Mouse (Mus musculus): ENCODE results near the gene Cyp4v3. TPM values are rescaled to one million over a fixed set of nuclear protein-coding genes. Genes with fewer than 3 reads are reported as not detected.

Gene Cyp4v3
- polyA plus RNA-seq, 1 experiment from 2014 or later = 1.4 TPM

GRCm38 (mm10) chr8:45267611-45268391 lies 65.2 kb downstream of the Cyp4v3 start:
- ATAC-seq = no peak
- H3K9ac ChIP-seq (ENCODE audit: low read depth, low read length) = no peak overlapping the region
- H3K36me3 ChIP-seq (ENCODE audit: control insufficient read depth, insufficient read depth, low read length) = no peaks in the 10 kb centered on the region
- 0 out of 2 replicates have a peak, but pooled peaks cover 2% of the 10 kb centered on the region for H3K9me3 ChIP-seq (replicated peaks; ENCODE audit: control insufficient read depth, low read length, poor library complexity, severe bottlenecking)
- no peaks in the 10 kb centered on the region for H3K27me3 ChIP-seq (ENCODE audit: control insufficient read depth, insufficient read depth, low read depth, low read length)
- H3K4me2 ChIP-seq (ENCODE audit: low read length) = no peak overlapping the region
- H3K4me3 ChIP-seq (ENCODE audit: low read depth, low read length) = no peak overlapping the region
- H3K27ac ChIP-seq (ENCODE audit: low read length) = no peak overlapping the region
- 89% methylated on average over 4 of the region's 4 CpGs for WGBS
- H3K4me1 ChIP-seq (ENCODE audit: control insufficient read depth, insufficient read depth, low read length) = no peaks in the 10 kb centered on the region

- Histone ChIP-seq H3K9ac (ENCODE audit: low read depth, low read length) (no peak overlapping the region), H3K9me3 (replicated peaks; ENCODE audit: control insufficient read depth, low read length, poor library complexity, severe bottlenecking) (0 out of 2 replicates have a peak, but pooled peaks cover 2% of the 10 kb centered on the region), H3K36me3 (ENCODE audit: control insufficient read depth, insufficient read depth, low read length) (no peaks in the 10 kb centered on the region), H3K4me3 (ENCODE audit: low read depth, low read length) (no peak overlapping the region), H3K27me3 (ENCODE audit: control insufficient read depth, insufficient read depth, low read depth, low read length) (no peaks in the 10 kb centered on the region), H3K27ac (ENCODE audit: low read length) (no peak overlapping the region), H3K4me2 (ENCODE audit: low read length) (no peak overlapping the region), H3K4me1 (ENCODE audit: control insufficient read depth, insufficient read depth, low read length) (no peaks in the 10 kb centered on the region)
- WGBS = 44% methylated on average over 8 of the region's 8 CpGs
- no peak for ATAC-seq
These were observed 66.0 kb downstream of the Cyp4v3 start for GRCm38 (mm10) chr8:45266993-45267392.

- no peak overlapping the region for H3K9ac ChIP-seq (ENCODE audit: low read depth, low read length)
- H3K4me1 ChIP-seq (ENCODE audit: control insufficient read depth, insufficient read depth, low read length) = no peaks in the 10 kb centered on the region
- no peak overlapping the region for H3K4me3 ChIP-seq (ENCODE audit: low read depth, low read length)
- H3K4me2 ChIP-seq (ENCODE audit: low read length) = no peak overlapping the region
- no peaks in the 10 kb centered on the region for H3K36me3 ChIP-seq (ENCODE audit: control insufficient read depth, insufficient read depth, low read length)
- 0 out of 2 replicates have a peak, but pooled peaks cover 2% of the 10 kb centered on the region for H3K9me3 ChIP-seq (replicated peaks; ENCODE audit: control insufficient read depth, low read length, poor library complexity, severe bottlenecking)
- no peaks in the 10 kb centered on the region for H3K27me3 ChIP-seq (ENCODE audit: control insufficient read depth, insufficient read depth, low read depth, low read length)
- 86% methylated on average over 4 of the region's 4 CpGs for WGBS
- no peak overlapping the region for H3K27ac ChIP-seq (ENCODE audit: low read length)
- no peak for ATAC-seq
These were observed 68.1 kb downstream of the Cyp4v3 start for GRCm38 (mm10) chr8:45264918-45265317.

GRCm38 (mm10) chr8:45262851-45263250 lies 70.2 kb downstream of the Cyp4v3 start:
- H3K4me3 ChIP-seq (ENCODE audit: low read depth, low read length) = no peak overlapping the region
- no peak overlapping the region for H3K9ac ChIP-seq (ENCODE audit: low read depth, low read length)
- H3K4me1 ChIP-seq (ENCODE audit: control insufficient read depth, insufficient read depth, low read length) = no peaks in the 10 kb centered on the region
- 82% methylated on average over 3 of the region's 3 CpGs for WGBS
- H3K9me3 ChIP-seq (replicated peaks; ENCODE audit: control insufficient read depth, low read length, poor library complexity, severe bottlenecking) = 0 out of 2 replicates have a peak, but pooled peaks cover 2% of the 10 kb centered on the region
- ATAC-seq = no peak
- H3K27ac ChIP-seq (ENCODE audit: low read length) = no peak overlapping the region
- H3K27me3 ChIP-seq (ENCODE audit: control insufficient read depth, insufficient read depth, low read depth, low read length) = no peaks in the 10 kb centered on the region
- no peaks in the 10 kb centered on the region for H3K36me3 ChIP-seq (ENCODE audit: control insufficient read depth, insufficient read depth, low read length)
- H3K4me2 ChIP-seq (ENCODE audit: low read length) = no peak overlapping the region

GRCm38 (mm10) chr8:45261920-45262319 lies 71.1 kb downstream of the Cyp4v3 start, which contains the start of gene F11:
Gene F11 (minus strand): TSS chr8:45262031.
- no peak within 1 kb of the TSS for H3K4me3 ChIP-seq (ENCODE audit: low read depth, low read length)
- H3K27me3 ChIP-seq (ENCODE audit: control insufficient read depth, insufficient read depth, low read depth, low read length) = no peaks in the 10 kb centered on the region
- no peak for ATAC-seq
- H3K4me2 ChIP-seq (ENCODE audit: low read length) = no peak within 1 kb of the TSS
- H3K27ac ChIP-seq (ENCODE audit: low read length) = no peak within 1 kb of the TSS
- H3K4me1 ChIP-seq (ENCODE audit: control insufficient read depth, insufficient read depth, low read length) = no peaks in the 10 kb centered on the region
- 87% methylated on average over 10 of the region's 10 CpGs for WGBS
- H3K9me3 ChIP-seq (replicated peaks; ENCODE audit: control insufficient read depth, low read length, poor library complexity, severe bottlenecking) = 0 out of 2 replicates have a peak, but pooled peaks cover 2% of the 10 kb centered on the region
- no peaks in the 10 kb centered on the region for H3K36me3 ChIP-seq (ENCODE audit: control insufficient read depth, insufficient read depth, low read length)
- no peak within 1 kb of the TSS for H3K9ac ChIP-seq (ENCODE audit: low read depth, low read length)

- Histone ChIP-seq H3K4me2 (ENCODE audit: low read length) (no peak overlapping the region), H3K9me3 (replicated peaks; ENCODE audit: control insufficient read depth, low read length, poor library complexity, severe bottlenecking) (no peaks in the 10 kb centered on the region), H3K27ac (ENCODE audit: low read length) (no peak overlapping the region), H3K9ac (ENCODE audit: low read depth, low read length) (no peak overlapping the region), H3K36me3 (ENCODE audit: control insufficient read depth, insufficient read depth, low read length) (no peaks in the 10 kb centered on the region), H3K4me1 (ENCODE audit: control insufficient read depth, insufficient read depth, low read length) (no peaks in the 10 kb centered on the region), H3K27me3 (ENCODE audit: control insufficient read depth, insufficient read depth, low read depth, low read length) (no peaks in the 10 kb centered on the region), H3K4me3 (ENCODE audit: low read depth, low read length) (no peak overlapping the region)
- no peak for ATAC-seq
- whole genome bisulfite sequencing = 86% methylated on average over 8 of the region's 8 CpGs
These were observed 74.6 kb downstream of the Cyp4v3 start for GRCm38 (mm10) chr8:45258421-45258820.

- Histone ChIP-seq H3K27me3 (ENCODE audit: control insufficient read depth, insufficient read depth, low read depth, low read length) (no peaks in the 10 kb centered on the region), H3K36me3 (ENCODE audit: control insufficient read depth, insufficient read depth, low read length) (no peaks in the 10 kb centered on the region), H3K27ac (ENCODE audit: low read length) (no peak overlapping the region), H3K4me1 (ENCODE audit: control insufficient read depth, insufficient read depth, low read length) (no peaks in the 10 kb centered on the region), H3K4me2 (ENCODE audit: low read length) (no peak overlapping the region), H3K9me3 (replicated peaks; ENCODE audit: control insufficient read depth, low read length, poor library complexity, severe bottlenecking) (no peaks in the 10 kb centered on the region), H3K4me3 (ENCODE audit: low read depth, low read length) (no peak overlapping the region), H3K9ac (ENCODE audit: low read depth, low read length) (no peak overlapping the region)
- ATAC-seq = no peak
- WGBS = 86% methylated on average over 12 of the region's 12 CpGs
These were observed 78.0 kb downstream of the Cyp4v3 start for GRCm38 (mm10) chr8:45255040-45255439.

Other genes starting within 250 kb of the Cyp4v3 start
- gene F11, start 71.2 kb downstream of the Cyp4v3 start, polyA plus RNA-seq (2015; fragmentation: Nextera tagmentation; extraction: Ambion mirVana) = not detected in 2 replicates
- gene Klkb1, start 38.4 kb downstream of the Cyp4v3 start, polyA plus RNA-seq (2015; fragmentation: Nextera tagmentation; extraction: Ambion mirVana) = not detected in 2 replicates
- gene Gm45753, start 24.8 kb downstream of the Cyp4v3 start, polyA plus RNA-seq (2015; fragmentation: Nextera tagmentation; extraction: Ambion mirVana) = not detected in 2 replicates
- gene Fam149a, start 49.1 kb upstream of the Cyp4v3 start, polyA plus RNA-seq (2015; fragmentation: Nextera tagmentation; extraction: Ambion mirVana) = 11.5 and 12.9 TPM in 2 replicates
- 1.0 and 1.4 TPM in 2 replicates for gene Tlr3, start 77.9 kb upstream of the Cyp4v3 start, polyA plus RNA-seq (2015; fragmentation: Nextera tagmentation; extraction: Ambion mirVana)
- 60.9 and 67.7 TPM in 2 replicates for gene Sorbs2, start 174.6 kb upstream of the Cyp4v3 start, polyA plus RNA-seq (2015; fragmentation: Nextera tagmentation; extraction: Ambion mirVana)

Measured in midbrain, embryonic 16.5 days (tissue).